Mouse (Mus musculus): Measurements from ENCODE around the gene Gm7030. TPM values are rescaled to one million over a fixed set of nuclear protein-coding genes. Genes with fewer than 3 reads are reported as not detected.
"Not testable (repeated sequence)": the region's sequence is repeated elsewhere in the genome, so short reads cannot be mapped to it uniquely, and the experiment has no call there.

Gene Gm7030
- polyA plus RNA-seq (2014; fragmentation: Nextera tagmentation; extraction: Ambion mirVana): not detected in 2 replicates

- 16% methylated on average over 24 of the region's 28 CpGs for WGBS (ENCODE audit: insufficient replicate concordance)
- not testable (repeated sequence) for H3K4me3 ChIP-seq (ENCODE audit: low read depth, low read length); H3K9me3 ChIP-seq (replicated peaks; ENCODE audit: control insufficient read depth, low read length); H3K27me3 ChIP-seq (ENCODE audit: control insufficient read depth, insufficient read depth, low read length); H3K27ac ChIP-seq (ENCODE audit: low read depth, low read length); H3K36me3 ChIP-seq (ENCODE audit: control insufficient read depth, insufficient read depth, low read length); H3K9ac ChIP-seq (ENCODE audit: low read depth, low read length); ATAC-seq (replicated peaks; ENCODE audit: insufficient number of reproducible peaks, low FRiP score, low TSS enrichment); H3K4me1 ChIP-seq (ENCODE audit: control insufficient read depth, insufficient read depth, low read length); H3K4me2 ChIP-seq
Measured at GRCm38 (mm10) chr17:36128968-36129817, at the start of gene Gm7030. Gene Gm7030 (minus strand): TSS chr17:36129425.

GRCm38 (mm10) chr17:36178938-36179337 is 49.7 kb upstream of the Gm7030 start:
- H3K9me3 ChIP-seq (replicated peaks; ENCODE audit: control insufficient read depth, low read length); H3K36me3 ChIP-seq (ENCODE audit: control insufficient read depth, insufficient read depth, low read length); H3K27ac ChIP-seq (ENCODE audit: low read depth, low read length); H3K9ac ChIP-seq (ENCODE audit: low read depth, low read length); H3K4me1 ChIP-seq (ENCODE audit: control insufficient read depth, insufficient read depth, low read length); ATAC-seq (replicated peaks; ENCODE audit: insufficient number of reproducible peaks, low FRiP score, low TSS enrichment): not testable (repeated sequence)
- Histone ChIP-seq H3K4me3 (ENCODE audit: low read depth, low read length) (peak overlapping the region; percentile 35), H3K4me2 (peak overlapping the region; percentile 65), H3K27me3 (ENCODE audit: control insufficient read depth, insufficient read depth, low read length) (peaks cover 18% of the 10 kb centered on the region)
- WGBS (ENCODE audit: insufficient replicate concordance): under 1% methylated on average over 40 of the region's 40 CpGs

- H3K4me3 ChIP-seq (ENCODE audit: low read depth, low read length); H3K27me3 ChIP-seq (ENCODE audit: control insufficient read depth, insufficient read depth, low read length); ATAC-seq (replicated peaks; ENCODE audit: insufficient number of reproducible peaks, low FRiP score, low TSS enrichment); H3K4me1 ChIP-seq (ENCODE audit: control insufficient read depth, insufficient read depth, low read length); H3K9me3 ChIP-seq (replicated peaks; ENCODE audit: control insufficient read depth, low read length); H3K27ac ChIP-seq (ENCODE audit: low read depth, low read length); H3K4me2 ChIP-seq; H3K36me3 ChIP-seq (ENCODE audit: control insufficient read depth, insufficient read depth, low read length); H3K9ac ChIP-seq (ENCODE audit: low read depth, low read length): not testable (repeated sequence)
- WGBS (ENCODE audit: insufficient replicate concordance): no CpG with 5 or more reads among the region's 2 CpGs
Measured at GRCm38 (mm10) chr17:36176132-36176531, 46.9 kb upstream of the Gm7030 start.

- Histone ChIP-seq H3K4me1 (ENCODE audit: control insufficient read depth, insufficient read depth, low read length) (no peaks in the 10 kb centered on the region; the same call in 1 of the 2 replicates), H3K27me3 (ENCODE audit: control insufficient read depth, insufficient read depth, low read length) (peaks cover 42% of the 10 kb centered on the region)
- WGBS (ENCODE audit: insufficient replicate concordance): 48% methylated on average over 1 of the region's 1 CpGs
Measured at GRCm38 (mm10) chr17:36170287-36170814, 41.1 kb upstream of the Gm7030 start.

GRCm38 (mm10) chr17:36169753-36170152 is 40.5 kb upstream of the Gm7030 start:
- Histone ChIP-seq H3K4me3 (ENCODE audit: low read depth, low read length) (no peak overlapping the region), H3K27ac (ENCODE audit: low read depth, low read length) (no peak overlapping the region), H3K9me3 (replicated peaks; ENCODE audit: control insufficient read depth, low read length) (no peaks in the 10 kb centered on the region), H3K4me2 (no peak overlapping the region), H3K4me1 (ENCODE audit: control insufficient read depth, insufficient read depth, low read length) (no peaks in the 10 kb centered on the region; the same call in 1 of the 2 replicates), H3K36me3 (ENCODE audit: control insufficient read depth, insufficient read depth, low read length) (no peaks in the 10 kb centered on the region), H3K9ac (ENCODE audit: low read depth, low read length) (no peak overlapping the region), H3K27me3 (ENCODE audit: control insufficient read depth, insufficient read depth, low read length) (peaks cover 48% of the 10 kb centered on the region)
- no peak for ATAC-seq (replicated peaks; ENCODE audit: insufficient number of reproducible peaks, low FRiP score, low TSS enrichment)

More at GRCm38 (mm10) chr17:36170287-36170814, 41.1 kb upstream of the Gm7030 start:
- no peak for ATAC-seq (replicated peaks; ENCODE audit: insufficient number of reproducible peaks, low FRiP score, low TSS enrichment)
- H3K9ac ChIP-seq (ENCODE audit: low read depth, low read length): no peak overlapping the region
- no peak overlapping the region for H3K4me3 ChIP-seq (ENCODE audit: low read depth, low read length)
- no peak overlapping the region for H3K4me2 ChIP-seq
- no peaks in the 10 kb centered on the region for H3K36me3 ChIP-seq (ENCODE audit: control insufficient read depth, insufficient read depth, low read length)
- no peaks in the 10 kb centered on the region for H3K9me3 ChIP-seq (replicated peaks; ENCODE audit: control insufficient read depth, low read length)
- H3K27ac ChIP-seq (ENCODE audit: low read depth, low read length): no peak overlapping the region

- not testable (repeated sequence) for ATAC-seq (replicated peaks; ENCODE audit: insufficient number of reproducible peaks, low FRiP score, low TSS enrichment); H3K27ac ChIP-seq (ENCODE audit: low read depth, low read length); H3K9me3 ChIP-seq (replicated peaks; ENCODE audit: control insufficient read depth, low read length); H3K4me3 ChIP-seq (ENCODE audit: low read depth, low read length); H3K4me2 ChIP-seq; H3K36me3 ChIP-seq (ENCODE audit: control insufficient read depth, insufficient read depth, low read length); H3K9ac ChIP-seq (ENCODE audit: low read depth, low read length); H3K4me1 ChIP-seq (ENCODE audit: control insufficient read depth, insufficient read depth, low read length)
- H3K27me3 ChIP-seq (ENCODE audit: control insufficient read depth, insufficient read depth, low read length): peaks cover 55% of the 10 kb centered on the region
- no CpG with 5 or more reads among the region's 1 CpGs for WGBS (ENCODE audit: insufficient replicate concordance)
Measured at GRCm38 (mm10) chr17:36169094-36169493, 39.9 kb upstream of the Gm7030 start.

GRCm38 (mm10) chr17:36168039-36168652 is 38.9 kb upstream of the Gm7030 start, which contains the start of gene Gm8909:
Gene Gm8909 (minus strand): TSS chr17:36168537.
- Histone ChIP-seq H3K27me3 (ENCODE audit: control insufficient read depth, insufficient read depth, low read length) (peaks cover 55% of the 10 kb centered on the region), H3K9ac (ENCODE audit: low read depth, low read length) (no peak within 1 kb of the TSS), H3K4me1 (ENCODE audit: control insufficient read depth, insufficient read depth, low read length) (no peaks in the 10 kb centered on the region; the same call in 1 of the 2 replicates), H3K36me3 (ENCODE audit: control insufficient read depth, insufficient read depth, low read length) (no peaks in the 10 kb centered on the region), H3K27ac (ENCODE audit: low read depth, low read length) (no peak within 1 kb of the TSS), H3K4me2 (peak within 1 kb of the TSS; percentile 59), H3K9me3 (replicated peaks; ENCODE audit: control insufficient read depth, low read length) (no peaks in the 10 kb centered on the region), H3K4me3 (ENCODE audit: low read depth, low read length) (peak within 1 kb of the TSS; percentile 41)
- no peak for ATAC-seq (replicated peaks; ENCODE audit: insufficient number of reproducible peaks, low FRiP score, low TSS enrichment)
- WGBS (ENCODE audit: insufficient replicate concordance): 2% methylated on average over 62 of the region's 63 CpGs

GRCm38 (mm10) chr17:36167306-36168038 is 38.2 kb upstream of the Gm7030 start:
- H3K9ac ChIP-seq (ENCODE audit: low read depth, low read length): no peak overlapping the region
- H3K4me3 ChIP-seq (ENCODE audit: low read depth, low read length): peak overlapping the region; percentile 41
- peak overlapping the region; percentile 59 for H3K4me2 ChIP-seq
- no peak overlapping the region for H3K27ac ChIP-seq (ENCODE audit: low read depth, low read length)
- H3K4me1 ChIP-seq (ENCODE audit: control insufficient read depth, insufficient read depth, low read length): no peaks in the 10 kb centered on the region; the same call in 1 of the 2 replicates
- WGBS (ENCODE audit: insufficient replicate concordance): 2% methylated on average over 51 of the region's 51 CpGs
- H3K27me3 ChIP-seq (ENCODE audit: control insufficient read depth, insufficient read depth, low read length): peaks cover 58% of the 10 kb centered on the region
- no peaks in the 10 kb centered on the region for H3K9me3 ChIP-seq (replicated peaks; ENCODE audit: control insufficient read depth, low read length)
- no peak for ATAC-seq (replicated peaks; ENCODE audit: insufficient number of reproducible peaks, low FRiP score, low TSS enrichment)
- no peaks in the 10 kb centered on the region for H3K36me3 ChIP-seq (ENCODE audit: control insufficient read depth, insufficient read depth, low read length)

Data from heart, embryonic 11.5 days (tissue).